Mouse (Mus musculus): Measurements from ENCODE around the gene Slc8a2.
A peak's percentile ranks its signal among the peaks of the same experiment; 100 is the strongest.

DNA sequence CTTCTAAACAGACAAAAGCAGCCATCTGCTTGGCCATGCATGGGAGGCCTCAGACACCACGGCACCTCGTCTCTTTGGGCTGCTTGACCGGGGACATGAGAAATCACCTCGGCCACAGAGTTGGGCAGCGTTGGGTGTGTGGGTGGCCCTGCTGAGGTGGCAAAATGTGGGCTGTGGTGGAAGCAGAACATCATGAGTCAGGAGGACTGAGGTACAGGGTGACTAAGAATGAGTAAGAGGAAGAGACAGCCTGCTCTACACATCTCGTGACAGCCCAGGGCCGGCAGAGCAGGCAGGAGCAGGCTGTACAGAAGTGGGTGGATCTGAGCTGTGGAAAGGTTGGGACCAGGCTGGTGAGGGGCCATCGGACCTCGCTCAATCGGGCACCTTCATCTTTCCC is 77.9 kb downstream of the Slc8a2 start:
- no peak for TF ChIP-seq PAX5 (IDR thresholded peaks at IDR 0.05; ENCODE audit: low read length)
- no peak for TF ChIP-seq CTCF (conservative IDR thresholded peaks at IDR 0.05 in 1 of 2, IDR thresholded peaks at IDR 0.05 in 1 of 2; ENCODE audit: low read depth in 2 of 2, low read length in 2 of 2)
- no peak for TF ChIP-seq CHD2 (IDR thresholded peaks at IDR 0.05; ENCODE audit: low read length)
- no peak for TF ChIP-seq GABPA (IDR thresholded peaks at IDR 0.05; ENCODE audit: insufficient replicate concordance, low read depth, low read length)
- no peak for TF ChIP-seq POLR2A (IDR thresholded peaks at IDR 0.05; ENCODE audit: low read depth, low read length)
- TF ChIP-seq HCFC1 (IDR thresholded peaks at IDR 0.05; ENCODE audit: low read depth, low read length), result no peak
- no peak for TF ChIP-seq IRF4 (IDR thresholded peaks at IDR 0.05; ENCODE audit: low read depth, low read length)
- 0 out of 2 replicates have a peak, but pooled peaks have one; percentile 18 for TF ChIP-seq EP300 (IDR thresholded peaks at IDR 0.05; ENCODE audit: low read length)
- TF ChIP-seq USF2 (conservative IDR thresholded peaks at IDR 0.05; ENCODE audit: low read depth, low read length), result no peak
- TF ChIP-seq MAZ (IDR thresholded peaks at IDR 0.05; ENCODE audit: low read depth, low read length), result no peak
- no peak for TF ChIP-seq MEF2A (IDR thresholded peaks at IDR 0.05; ENCODE audit: borderline replicate concordance, low read depth, low read length)

Measured in CH12.LX (cell line).